Mouse (Mus musculus) embryonic facial prominence, embryonic 14.5 days (tissue): ENCODE results near the gene Artn. TPM values are rescaled to one million over a fixed set of nuclear protein-coding genes. Genes with fewer than 3 reads are reported as not detected.

Experiments used
- ATAC-seq: fragments of 200-750 bp; cut with Nextera tagmentation; 2 replicates; pipeline ENCODE4 v1.8.0; 2017; ENCODE audit warnings: low read depth, moderate number of reproducible peaks, moderate TSS enrichment
- DNase-seq: peaks from one replicate; pipeline ENCODE4 v3.0.0-alpha.2; 2015; ENCODE audit warnings: low spot score
- H3K27ac ChIP-seq: fragments of 300-500 bp; sonication (generic); replicated peaks from 2 replicates; pipeline ENCODE4 v1.5.1; 2014; ENCODE audit warnings: low read depth, mild to moderate bottlenecking, low read length, moderate library complexity
- H3K27me3 ChIP-seq: fragments of 300-500 bp; sonication (generic); replicated peaks from 2 replicates; pipeline ENCODE4 v1.6.1; 2014; ENCODE audit warnings: low read length; ENCODE audit not compliant: control insufficient read depth, insufficient read depth
- H3K36me3 ChIP-seq: fragments of 300-500 bp; sonication (generic); 2 replicates; pipeline ENCODE4 v1.6.1; 2014; ENCODE audit warnings: low read length, mixed read lengths; ENCODE audit not compliant: control insufficient read depth, insufficient read depth
- H3K4me1 ChIP-seq: fragments of 300-500 bp; sonication (generic); 2 replicates; pipeline ENCODE4 v1.6.1; 2014; ENCODE audit warnings: antibody characterized with exemption, low read length; ENCODE audit not compliant: control insufficient read depth, insufficient read depth
- H3K4me2 ChIP-seq: fragments of 300-500 bp; sonication (generic); 2 replicates; pipeline ENCODE4 v1.6.1; 2014; ENCODE audit warnings: low read depth, mild to moderate bottlenecking, low read length, moderate library complexity, mixed read lengths
- H3K4me3 ChIP-seq: fragments of 300-500 bp; sonication (generic); 2 replicates; pipeline ENCODE4 v1.5.1; 2014; ENCODE audit warnings: low read depth, mild to moderate bottlenecking, low read length
- H3K9ac ChIP-seq: fragments of 300-500 bp; sonication (generic); 2 replicates; pipeline ENCODE4 v1.6.1; 2014; ENCODE audit warnings: low read depth, mild to moderate bottlenecking, low read length, moderate library complexity, mixed read lengths
- H3K9me3 ChIP-seq: fragments of 300-500 bp; sonication (generic); 2 replicates; pipeline ENCODE4 v1.6.1; 2016; ENCODE audit warnings: low read length; ENCODE audit not compliant: control insufficient read depth
- WGBS: fragments of 180-500 bp; shearing (Covaris S2); extraction: QIAGEN DNeasy Blood & Tissue Kit; methylation state at CpG from one replicate; pipeline ENCODE4 v1.1.7; 2014; 5-methylcytosine and 5-hydroxymethylcytosine counted together
- polyA plus RNA-seq: library from polyadenylated mRNA; unstranded; fragments of >200 nt; fragmentation: Nextera tagmentation; extraction: Ambion mirVana; gene quantifications from 2 replicates; pipeline ENCODE4 v1.2.1, GENCODE M21; 2014

The Artn gene
- polyA plus RNA-seq, 1 experiment from 2014 or later, result 2.8 TPM

- H3K36me3 ChIP-seq, result peaks cover 43% of the 10 kb centered on the region
- WGBS, result 20% methylated on average over 9 of the region's 9 CpGs
- ATAC-seq, result no peak
- peak; percentile 54 for DNase-seq
- no peak overlapping the region for H3K4me2 ChIP-seq
- H3K27ac ChIP-seq, result no peak overlapping the region
- no peaks in the 10 kb centered on the region for H3K27me3 ChIP-seq
- no peak overlapping the region for H3K4me3 ChIP-seq
- no peaks in the 10 kb centered on the region for H3K9me3 ChIP-seq
- 0 out of 2 replicates have a peak, but pooled peaks cover 7% of the 10 kb centered on the region for H3K4me1 ChIP-seq
- no peak overlapping the region for H3K9ac ChIP-seq
Measured at GRCm38 (mm10) chr4:117893376-117893775, 36.2 kb downstream of the Artn start.

GRCm38 (mm10) chr4:117891738-117892161 lies 37.8 kb downstream of the Artn start, which contains the start of gene Dph2:
Gene Dph2, minus strand, starts transcription at chr4:117892032.
- DNase-seq (peak; percentile 97), ATAC-seq (peak; percentile 91)
- Histone ChIP-seq H3K36me3 (peaks cover 30% of the 10 kb centered on the region), H3K27ac (no peak within 1 kb of the TSS), H3K4me1 (0 out of 2 replicates have a peak, but pooled peaks cover 11% of the 10 kb centered on the region), H3K9ac (peak within 1 kb of the TSS; percentile 61), H3K4me3 (peak within 1 kb of the TSS; percentile 73), H3K27me3 (no peaks in the 10 kb centered on the region), H3K4me2 (peak within 1 kb of the TSS; percentile 75), H3K9me3 (no peaks in the 10 kb centered on the region)
- 1% methylated on average over 21 of the region's 21 CpGs for WGBS

- Histone ChIP-seq H3K4me1 (peaks cover 16% of the 10 kb centered on the region; the same call in 1 of the 2 replicates), H3K27ac (no peak overlapping the region), H3K27me3 (no peaks in the 10 kb centered on the region), H3K9ac (0 out of 2 replicates have a peak overlapping the region, but pooled peaks have one; percentile 61), H3K36me3 (peaks cover 24% of the 10 kb centered on the region), H3K9me3 (no peaks in the 10 kb centered on the region), H3K4me2 (peak overlapping the region; percentile 75), H3K4me3 (peak overlapping the region; percentile 73; the same call in 1 of the 2 replicates)
- 83% methylated on average over 8 of the region's 8 CpGs for WGBS
- ATAC-seq, result no peak
- no peak for DNase-seq
Measured at GRCm38 (mm10) chr4:117890750-117891149, 38.8 kb downstream of the Artn start.

- 89% methylated on average over 14 of the region's 14 CpGs for WGBS
- peaks cover 16% of the 10 kb centered on the region; the same call in 1 of the 2 replicates for H3K4me1 ChIP-seq
- H3K4me2 ChIP-seq, result no peak overlapping the region
- H3K27me3 ChIP-seq, result no peaks in the 10 kb centered on the region
- peaks cover 24% of the 10 kb centered on the region for H3K36me3 ChIP-seq
- DNase-seq (no peak), ATAC-seq (no peak)
- no peak overlapping the region for H3K27ac ChIP-seq
- H3K9ac ChIP-seq, result no peak overlapping the region
- no peak overlapping the region for H3K4me3 ChIP-seq
- H3K9me3 ChIP-seq, result no peaks in the 10 kb centered on the region
Measured at GRCm38 (mm10) chr4:117890031-117890430, 39.5 kb downstream of the Artn start.

- Histone ChIP-seq H3K27me3 (no peaks in the 10 kb centered on the region), H3K36me3 (peaks cover 24% of the 10 kb centered on the region), H3K4me2 (no peak overlapping the region), H3K9ac (no peak overlapping the region), H3K4me3 (no peak overlapping the region), H3K4me1 (peaks cover 16% of the 10 kb centered on the region; the same call in 1 of the 2 replicates), H3K9me3 (no peaks in the 10 kb centered on the region), H3K27ac (no peak overlapping the region)
- no peak for DNase-seq
- WGBS, result 92% methylated on average over 15 of the region's 15 CpGs
- ATAC-seq, result no peak
Measured at GRCm38 (mm10) chr4:117889471-117889870, 40.1 kb downstream of the Artn start.

GRCm38 (mm10) chr4:117887920-117888319 lies 41.6 kb downstream of the Artn start:
- 76% methylated on average over 2 of the region's 2 CpGs for WGBS
- Histone ChIP-seq H3K9me3 (no peaks in the 10 kb centered on the region), H3K4me3 (peak overlapping the region; percentile 95), H3K4me1 (peaks cover 22% of the 10 kb centered on the region; the same call in 1 of the 2 replicates), H3K36me3 (peaks cover 17% of the 10 kb centered on the region), H3K9ac (no peak overlapping the region), H3K27me3 (no peaks in the 10 kb centered on the region), H3K27ac (no peak overlapping the region), H3K4me2 (peak overlapping the region; percentile 96)
- DNase-seq (no peak), ATAC-seq (no peak)

GRCm38 (mm10) chr4:117887133-117887532 lies 42.4 kb downstream of the Artn start, which contains the start of gene Atp6v0b:
Gene Atp6v0b, minus strand, starts transcription at chr4:117887333.
- under 1% methylated on average over 18 of the region's 37 CpGs for WGBS
- H3K9me3 ChIP-seq, result no peaks in the 10 kb centered on the region
- DNase-seq, result peak; percentile 95
- H3K4me3 ChIP-seq, result peak within 1 kb of the TSS; percentile 95
- H3K4me2 ChIP-seq, result peak within 1 kb of the TSS; percentile 96
- peak within 1 kb of the TSS; percentile 83 for H3K9ac ChIP-seq
- H3K27ac ChIP-seq, result no peak within 1 kb of the TSS
- peak; percentile 91 for ATAC-seq
- H3K27me3 ChIP-seq, result no peaks in the 10 kb centered on the region
- H3K4me1 ChIP-seq, result peaks cover 22% of the 10 kb centered on the region; the same call in 1 of the 2 replicates
- H3K36me3 ChIP-seq, result peaks cover 17% of the 10 kb centered on the region

GRCm38 (mm10) chr4:117886644-117887043 lies 42.9 kb downstream of the Artn start:
- WGBS, result 2% methylated on average over 16 of the region's 24 CpGs
- ATAC-seq, result no peak
- Histone ChIP-seq H3K36me3 (peaks cover 17% of the 10 kb centered on the region), H3K4me3 (peak overlapping the region; percentile 95), H3K9ac (peak overlapping the region; percentile 83), H3K27ac (no peak overlapping the region), H3K27me3 (no peaks in the 10 kb centered on the region), H3K4me1 (peaks cover 20% of the 10 kb centered on the region; the same call in 1 of the 2 replicates), H3K4me2 (peak overlapping the region; percentile 96), H3K9me3 (no peaks in the 10 kb centered on the region)
- DNase-seq, result no peak

GRCm38 (mm10) chr4:117885994-117886393 lies 43.6 kb downstream of the Artn start:
- Histone ChIP-seq H3K36me3 (peaks cover 21% of the 10 kb centered on the region), H3K27ac (no peak overlapping the region), H3K9ac (peak overlapping the region; percentile 83), H3K4me2 (peak overlapping the region; percentile 96), H3K4me3 (peak overlapping the region; percentile 95), H3K4me1 (peaks cover 17% of the 10 kb centered on the region; the same call in 1 of the 2 replicates), H3K27me3 (no peaks in the 10 kb centered on the region), H3K9me3 (no peaks in the 10 kb centered on the region)
- 79% methylated on average over 9 of the region's 9 CpGs for WGBS
- ATAC-seq, result no peak
- no peak for DNase-seq
